Mouse (Mus musculus) midbrain, postnatal 0 days (tissue): ENCODE measurements around the gene Zfp605. TPM values are rescaled to one million over a fixed set of nuclear protein-coding genes. Genes with fewer than 3 reads are reported as not detected.

ENCODE experiments used
- ATAC-seq: fragments of 200-750 bp; cut with Nextera tagmentation; 2 replicates; pipeline ENCODE4 v1.8.0; 2017; ENCODE audit warnings: moderate number of reproducible peaks, mild to moderate bottlenecking, moderate TSS enrichment, moderate library complexity; ENCODE audit not compliant: low FRiP score
- DNase-seq: peaks from one replicate; pipeline ENCODE4 v3.0.0-alpha.2; 2015; ENCODE audit warnings: low spot score
- H3K27ac ChIP-seq: fragments of 300-500 bp; sonication (generic); 2 replicates; pipeline ENCODE4 v1.5.1; 2014; ENCODE audit warnings: low read depth, mild to moderate bottlenecking, low read length, mixed read lengths
- H3K27me3 ChIP-seq: fragments of 300-500 bp; sonication (generic); 2 replicates; pipeline ENCODE4 v1.6.1; 2014; ENCODE audit warnings: low read length, control low read depth, mixed read lengths; ENCODE audit not compliant: insufficient read depth
- H3K36me3 ChIP-seq: fragments of 300-500 bp; sonication (generic); 2 replicates; pipeline ENCODE4 v1.6.1; 2014; ENCODE audit warnings: low read length, control low read depth, mixed read lengths; ENCODE audit not compliant: insufficient read depth
- H3K4me1 ChIP-seq: fragments of 300-500 bp; sonication (generic); 2 replicates; pipeline ENCODE4 v1.6.1; 2014; ENCODE audit warnings: mild to moderate bottlenecking, control low read depth, antibody characterized with exemption, low read length, mixed read lengths; ENCODE audit not compliant: insufficient read depth
- H3K4me2 ChIP-seq: fragments of 300-500 bp; sonication (generic); 2 replicates; pipeline ENCODE4 v1.6.1; 2014; ENCODE audit warnings: low read depth, mild to moderate bottlenecking, low read length, mixed read lengths; ENCODE audit not compliant: poor library complexity, severe bottlenecking
- H3K4me3 ChIP-seq: fragments of 300-500 bp; sonication (generic); 2 replicates; pipeline ENCODE4 v1.5.1; 2014; ENCODE audit warnings: low read depth, mild to moderate bottlenecking, low read length, moderate library complexity
- H3K9ac ChIP-seq: fragments of 300-500 bp; sonication (generic); replicated peaks from 2 replicates; pipeline ENCODE4 v1.6.1; 2014; ENCODE audit warnings: mild to moderate bottlenecking, low read length, moderate library complexity, mixed read lengths; ENCODE audit not compliant: poor library complexity, severe bottlenecking
- H3K9me3 ChIP-seq: fragments of 300-500 bp; sonication (generic); 2 replicates; pipeline ENCODE4 v1.6.1; 2016; ENCODE audit warnings: low read length, control low read depth
- CTCF ChIP-seq: IDR thresholded peaks from 2 replicates; pipeline ENCODE4 v1.5.1; 2016; ENCODE audit warnings: antibody characterized with exemption, mild to moderate bottlenecking
- WGBS: fragments of 180-500 bp; shearing (Covaris S2); extraction: QIAGEN DNeasy Blood & Tissue Kit; methylation state at CpG from one replicate; pipeline ENCODE4 v1.1.7; 2014; 5-methylcytosine and 5-hydroxymethylcytosine counted together
- polyA plus RNA-seq: library from polyadenylated mRNA; unstranded; fragments of >200 nt; fragmentation: Nextera tagmentation; extraction: Ambion mirVana; gene quantifications from 2 replicates; pipeline ENCODE4 v1.2.1, GENCODE M21; 2015
- total RNA-seq: library from RNA; depleted of rRNA; stranded (reverse); fragments of >200 nt; gene quantifications from 2 replicates; pipeline ENCODE4 v1.2.3, GENCODE M21; 2014

Zfp605 gene
- total and polyA plus RNA-seq, 2 experiments from 2014 or later, result 10.9 to 16.8 TPM

DNA sequence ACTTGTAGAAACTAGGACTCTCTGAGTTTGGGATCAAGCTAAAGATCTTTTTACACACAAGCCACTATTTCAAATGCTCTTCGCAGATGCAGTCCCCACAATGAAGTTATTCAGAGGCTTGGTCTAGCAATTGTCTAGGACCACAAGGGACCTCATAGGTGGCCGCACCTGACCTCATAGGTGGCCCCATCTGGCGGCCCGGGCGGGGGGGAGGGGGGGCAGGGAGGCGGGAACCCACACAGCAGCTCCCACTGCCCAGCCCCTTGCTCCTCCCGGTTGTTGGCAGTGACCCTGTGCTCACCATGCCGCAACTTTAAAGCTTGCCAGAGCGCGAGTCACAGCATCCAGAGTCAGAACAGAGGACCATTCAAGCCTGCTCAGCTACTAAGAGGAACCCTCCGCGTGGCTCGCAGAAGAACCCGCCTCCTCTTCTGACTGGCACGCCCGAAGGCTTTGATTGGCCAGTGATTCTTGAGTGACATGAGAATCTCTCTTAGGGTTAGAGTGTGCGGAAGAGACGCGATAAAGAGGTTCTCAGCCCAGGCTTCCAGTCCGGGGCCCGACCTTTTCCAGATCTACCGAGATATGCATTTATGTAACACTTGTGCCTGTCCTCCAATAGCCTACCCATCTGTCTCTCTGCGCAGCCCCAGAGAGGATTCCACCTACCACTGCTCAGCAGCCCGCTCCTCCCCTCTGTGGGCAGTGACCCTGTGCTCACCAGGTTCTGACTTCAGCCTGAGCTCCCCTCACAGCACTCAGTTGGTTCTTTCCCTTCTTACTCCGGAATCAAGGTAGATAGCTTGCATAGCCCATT lies 15.7 kb upstream of the Zfp605 start, which contains the start of gene Gm35315:
Gm35315 (minus strand) TSS at position 391 of the 817 bp plus-strand sequence.
- ATAC-seq (peak; percentile 94), DNase-seq (peak; percentile 94)
- Histone ChIP-seq H3K4me3 (peak within 1 kb of the TSS; percentile 48), H3K9me3 (no peaks in the 10 kb centered on the region), H3K4me2 (peak within 1 kb of the TSS; percentile 83), H3K27me3 (no peaks in the 10 kb centered on the region), H3K9ac (peak within 1 kb of the TSS; percentile 51), H3K4me1 (no peaks in the 10 kb centered on the region), H3K27ac (no peak within 1 kb of the TSS; the same call in 1 of the 2 replicates), H3K36me3 (no peaks in the 10 kb centered on the region)
- 2% methylated on average over 25 of the region's 25 CpGs for WGBS
- no peak for TF ChIP-seq CTCF

- H3K4me1 ChIP-seq, result no peaks in the 10 kb centered on the region
- H3K4me3 ChIP-seq, result peak overlapping the region; percentile 48
- ATAC-seq (no peak), DNase-seq (no peak)
- H3K9ac ChIP-seq, result peak overlapping the region; percentile 51
- no peak overlapping the region for H3K27ac ChIP-seq
- 5% methylated on average over 4 of the region's 4 CpGs for WGBS
- no peak for TF ChIP-seq CTCF
- no peaks in the 10 kb centered on the region for H3K36me3 ChIP-seq
- no peaks in the 10 kb centered on the region for H3K9me3 ChIP-seq
- no peaks in the 10 kb centered on the region for H3K27me3 ChIP-seq
- H3K4me2 ChIP-seq, result peak overlapping the region; percentile 83
Observed at GRCm38 (mm10) chr5:110094847-110095213, 15.1 kb upstream of the Zfp605 start.

- H3K4me1 ChIP-seq, result 0 out of 2 replicates have a peak, but pooled peaks cover 10% of the 10 kb centered on the region
- H3K36me3 ChIP-seq, result peaks cover 11% of the 10 kb centered on the region
- DNase-seq (no peak), ATAC-seq (no peak)
- no peak overlapping the region for H3K4me3 ChIP-seq
- H3K27me3 ChIP-seq, result no peaks in the 10 kb centered on the region
- no peak overlapping the region for H3K27ac ChIP-seq
- no peak for TF ChIP-seq CTCF
- 47% methylated on average over 1 of the region's 1 CpGs for WGBS
- no peaks in the 10 kb centered on the region for H3K9me3 ChIP-seq
- no peak overlapping the region for H3K9ac ChIP-seq
- H3K4me2 ChIP-seq, result no peak overlapping the region
Observed at GRCm38 (mm10) chr5:110098991-110099477, 10.9 kb upstream of the Zfp605 start.

DNA sequence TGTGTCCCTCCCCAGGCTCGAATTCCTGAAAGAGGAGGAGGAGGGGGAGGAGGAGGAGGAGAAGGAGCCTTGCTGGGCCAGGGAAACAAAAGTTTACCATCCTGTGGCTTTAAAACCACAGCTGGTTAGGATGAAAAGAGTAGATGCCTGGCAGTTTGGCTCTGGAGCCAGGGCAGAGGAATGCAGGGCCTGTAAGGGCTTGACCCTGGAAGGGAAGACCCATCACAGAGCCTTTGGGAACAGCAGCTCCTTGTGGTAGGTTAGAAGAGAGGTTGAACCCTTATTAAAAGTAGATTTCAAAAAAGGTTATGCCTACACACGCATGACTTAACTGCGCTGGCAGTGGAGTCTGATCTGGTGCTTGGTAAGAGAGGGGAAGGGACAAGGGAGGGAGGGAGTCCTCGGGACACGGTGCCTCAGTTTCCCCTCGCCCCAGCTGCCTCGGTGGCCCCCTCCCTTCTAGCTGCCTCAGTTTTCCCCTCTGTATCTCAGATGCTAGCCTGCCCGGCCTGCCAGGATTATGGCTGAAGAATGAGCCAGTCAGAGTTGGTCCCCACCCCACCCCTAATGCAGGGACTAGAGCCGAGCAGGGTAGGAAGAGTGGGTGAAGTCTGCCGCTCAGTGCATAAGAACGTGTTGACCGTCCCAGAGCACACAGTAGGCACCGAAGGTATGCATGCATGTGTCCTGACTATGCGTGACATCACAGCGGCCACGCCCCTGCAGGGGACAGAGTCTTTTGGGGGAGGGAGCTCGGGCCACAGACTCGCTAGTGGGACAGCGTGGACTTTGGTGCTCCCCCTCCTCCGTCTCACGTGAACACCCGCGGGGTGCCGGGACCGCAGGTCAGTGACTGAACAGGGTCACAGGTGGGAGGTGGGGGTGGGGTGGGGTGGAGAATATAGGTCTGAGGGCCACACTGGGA lies 10.0 kb upstream of the Zfp605 start, which contains the start of gene Plcxd1:
Plcxd1 (plus strand) TSS at position 314 of the 925 bp plus-strand sequence.
- Histone ChIP-seq H3K27me3 (no peaks in the 10 kb centered on the region), H3K9me3 (no peaks in the 10 kb centered on the region), H3K4me1 (0 out of 2 replicates have a peak, but pooled peaks cover 10% of the 10 kb centered on the region), H3K9ac (peak within 1 kb of the TSS; percentile 57), H3K4me2 (peak within 1 kb of the TSS; percentile 77), H3K27ac (no peak within 1 kb of the TSS), H3K36me3 (peaks cover 20% of the 10 kb centered on the region), H3K4me3 (peak within 1 kb of the TSS; percentile 43)
- WGBS, result 4% methylated on average over 24 of the region's 25 CpGs
- peak; percentile 24 for TF ChIP-seq CTCF
- ATAC-seq (0 out of 2 replicates have a peak, but pooled peaks have one; percentile 2), DNase-seq (no peak)

DNA sequence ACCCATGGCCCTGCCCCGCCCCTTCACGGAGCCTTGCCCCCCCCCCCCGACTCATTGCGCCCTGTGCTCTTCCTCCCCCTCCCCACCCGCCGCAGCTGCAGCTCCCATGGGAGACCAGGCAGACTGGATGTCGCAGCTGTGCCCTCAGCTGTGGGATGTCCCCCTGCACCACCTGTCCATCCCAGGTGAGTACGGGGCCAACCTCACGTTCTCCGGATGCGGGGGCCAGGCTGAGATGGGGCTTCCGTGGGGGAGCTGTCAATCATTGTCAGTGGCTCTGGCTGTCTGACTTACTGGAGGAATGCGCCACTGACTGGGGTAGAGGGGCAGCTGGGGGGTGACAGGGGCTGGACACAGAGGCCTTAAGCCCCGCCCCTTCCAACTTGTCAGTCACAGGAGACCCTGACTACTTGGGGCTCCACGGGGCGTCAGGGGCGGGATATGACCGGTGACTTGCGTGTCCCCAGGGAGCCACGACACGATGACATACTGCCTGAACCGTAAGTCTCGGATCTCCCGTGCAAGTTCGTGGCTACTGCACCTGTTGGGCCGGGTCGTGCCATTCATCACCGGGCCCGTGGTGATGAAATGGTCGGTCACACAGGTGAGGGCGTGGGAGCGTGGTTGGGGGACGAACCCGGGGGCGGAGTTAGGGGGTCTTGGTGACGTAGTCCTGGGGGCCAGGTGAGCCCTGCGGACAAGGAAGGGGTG lies 8.8 kb upstream of the Zfp605 start:
- DNase-seq, result peak; percentile 62
- ATAC-seq, result peak; percentile 50
- Histone ChIP-seq H3K4me1 (peaks cover 12% of the 10 kb centered on the region; the same call in 1 of the 2 replicates), H3K4me3 (peak overlapping the region; percentile 43), H3K9ac (peak overlapping the region; percentile 57), H3K27ac (peak overlapping the region; percentile 34; the same call in 1 of the 2 replicates), H3K27me3 (no peaks in the 10 kb centered on the region), H3K36me3 (peaks cover 28% of the 10 kb centered on the region), H3K9me3 (no peaks in the 10 kb centered on the region), H3K4me2 (peak overlapping the region; percentile 77)
- 1% methylated on average over 36 of the region's 37 CpGs for WGBS
- no peak for TF ChIP-seq CTCF
